Mouse (Mus musculus): ENCODE data around the gene Mrpl33. TPM values are rescaled to one million over a fixed set of nuclear protein-coding genes. Genes with fewer than 3 reads are reported as not detected.

Gene Mrpl33
- polyA plus RNA-seq, 1 experiment, result 31.4 TPM

- DNase-seq (ENCODE audit: low read depth), result no peak
Measured at GRCm38 (mm10) chr5:31636636-31637253, 40.0 kb downstream of the Mrpl33 start.

GRCm38 (mm10) chr5:31640542-31640941 lies 43.8 kb downstream of the Mrpl33 start:
- no peak for DNase-seq (ENCODE audit: low read depth)

GRCm38 (mm10) chr5:31642300-31642699 lies 45.6 kb downstream of the Mrpl33 start:
- DNase-seq (ENCODE audit: low read depth), result no peak

DNA sequence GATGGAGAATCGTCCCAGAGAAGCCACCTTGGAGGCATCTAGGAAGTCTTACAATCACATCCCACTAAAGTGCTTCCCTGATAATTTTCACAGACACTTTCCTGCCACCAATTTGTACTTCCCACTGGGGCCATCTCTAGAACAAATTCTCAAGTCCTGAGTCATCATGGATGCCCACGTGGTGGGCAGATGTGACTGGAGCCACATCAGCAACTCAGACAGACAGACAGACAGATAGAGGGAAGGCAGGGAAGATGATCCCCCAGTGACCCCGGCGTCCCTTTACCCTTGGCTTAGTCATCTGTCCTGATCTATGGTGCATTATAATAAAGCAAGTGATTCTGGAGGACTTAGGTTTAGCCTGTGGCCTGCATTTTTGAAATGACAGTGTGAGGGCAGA lies 47.5 kb downstream of the Mrpl33 start:
- no peak for DNase-seq (ENCODE audit: low read depth)

- DNase-seq (ENCODE audit: low read depth), result no peak
Measured at GRCm38 (mm10) chr5:31644847-31645246, 48.1 kb downstream of the Mrpl33 start.

DNA sequence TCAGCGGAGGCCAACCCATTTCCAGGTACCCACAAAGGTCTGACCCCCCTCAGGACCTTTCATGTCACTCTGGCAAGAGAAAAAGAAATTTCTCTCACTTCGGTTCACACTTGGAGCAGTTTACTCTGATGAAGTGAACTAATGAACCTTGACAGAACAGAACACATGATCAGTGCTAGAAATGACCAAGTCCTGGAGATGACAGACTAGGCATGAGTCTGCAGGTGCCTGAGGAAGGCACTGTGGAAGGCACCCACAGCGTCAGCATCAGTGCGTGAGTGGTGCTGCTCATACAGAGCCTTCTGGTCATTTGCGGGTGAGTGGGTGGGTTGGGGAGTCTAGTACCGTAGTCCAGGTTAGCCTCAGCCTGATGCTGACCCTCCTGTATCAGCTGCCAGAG lies 49.1 kb downstream of the Mrpl33 start:
- no peak for DNase-seq (ENCODE audit: low read depth)

- no peak for DNase-seq (ENCODE audit: low read depth)
Measured at GRCm38 (mm10) chr5:31646574-31646973, 49.8 kb downstream of the Mrpl33 start.

DNA sequence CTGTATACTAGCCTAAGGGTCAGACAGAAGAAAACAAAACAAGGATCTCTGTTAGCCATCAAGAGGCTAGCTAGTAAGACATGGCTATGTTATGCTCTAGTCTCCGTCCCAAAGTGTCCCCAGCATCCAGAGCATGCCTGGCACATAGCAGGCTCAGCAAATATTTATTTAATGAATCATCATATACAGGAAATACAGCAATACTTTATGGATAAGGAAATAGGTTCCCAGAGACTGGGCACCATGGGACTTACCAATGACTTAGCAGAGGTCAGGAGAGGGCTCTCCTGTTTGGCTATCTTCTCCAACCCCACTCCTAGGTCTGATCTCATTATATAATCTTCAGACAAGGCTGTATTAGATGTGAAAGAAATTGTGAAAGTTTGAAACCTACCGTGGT lies 50.6 kb downstream of the Mrpl33 start:
- no peak for DNase-seq (ENCODE audit: low read depth)

DNA sequence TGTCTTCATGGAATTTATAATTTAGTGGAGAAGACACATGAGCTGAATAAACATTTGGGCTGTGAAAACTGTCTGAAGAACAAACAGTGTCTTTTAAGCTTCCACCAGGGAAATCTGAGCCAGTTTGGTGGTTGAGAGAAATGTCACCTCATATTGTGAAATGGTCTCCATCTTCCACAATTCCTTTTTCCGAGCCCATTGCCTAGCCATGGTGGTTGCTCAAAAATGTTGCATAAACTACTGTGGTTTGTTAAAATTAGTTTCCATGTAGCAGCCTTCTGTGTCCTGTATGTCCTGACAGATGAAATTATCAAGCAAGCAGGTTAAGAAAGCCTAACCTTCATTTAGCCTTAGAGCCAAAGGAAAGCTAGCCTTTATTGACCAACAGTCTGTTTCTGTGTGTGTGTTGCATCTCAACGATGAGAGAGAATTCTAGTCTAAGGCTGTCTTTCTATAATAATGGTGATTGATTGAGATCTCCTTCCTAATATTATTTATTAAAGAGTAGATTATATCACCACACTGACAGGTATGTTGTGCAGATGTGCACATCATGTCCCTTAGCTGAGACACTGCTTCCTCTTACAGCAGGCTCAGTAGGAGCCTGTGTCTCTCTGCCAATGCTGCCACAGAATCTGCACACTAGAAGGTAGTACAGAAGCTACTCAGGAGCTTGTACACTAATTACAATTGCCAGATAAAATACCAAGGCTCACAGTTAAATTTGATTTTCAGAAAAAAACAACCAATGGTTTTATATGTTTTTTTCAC lies 54.0 kb downstream of the Mrpl33 start:
- no peak for DNase-seq (ENCODE audit: low read depth)

- peak; percentile 90 for DNase-seq (ENCODE audit: low read depth)
Measured at GRCm38 (mm10) chr5:31655688-31656190, 59.0 kb downstream of the Mrpl33 start.

DNA sequence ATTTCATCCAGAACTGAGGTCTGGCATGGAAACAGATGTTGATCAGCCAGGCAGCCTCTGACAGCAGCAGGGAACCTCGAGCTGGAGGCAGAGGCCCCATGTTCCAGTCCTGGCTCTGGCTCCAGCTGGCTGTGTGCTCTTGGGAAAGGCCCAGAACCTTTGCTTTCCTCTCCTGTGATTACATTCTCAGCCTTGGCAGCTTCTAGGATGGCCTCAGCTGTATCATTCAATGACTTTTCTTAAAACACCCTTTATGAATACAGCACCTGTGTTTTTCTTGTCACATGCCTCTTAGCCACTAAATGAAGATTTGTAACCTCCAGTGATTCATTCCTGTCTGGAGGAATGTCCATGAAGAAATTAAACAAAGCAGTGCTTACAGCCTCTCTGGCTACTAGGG lies 69.4 kb downstream of the Mrpl33 start:
- no peak for DNase-seq (ENCODE audit: low read depth)

- DNase-seq (ENCODE audit: low read depth), result no peak
Measured at GRCm38 (mm10) chr5:31668325-31668968, 71.7 kb downstream of the Mrpl33 start.

- DNase-seq (ENCODE audit: low read depth), result no peak
Measured at GRCm38 (mm10) chr5:31669984-31670383, 73.2 kb downstream of the Mrpl33 start.

DNA sequence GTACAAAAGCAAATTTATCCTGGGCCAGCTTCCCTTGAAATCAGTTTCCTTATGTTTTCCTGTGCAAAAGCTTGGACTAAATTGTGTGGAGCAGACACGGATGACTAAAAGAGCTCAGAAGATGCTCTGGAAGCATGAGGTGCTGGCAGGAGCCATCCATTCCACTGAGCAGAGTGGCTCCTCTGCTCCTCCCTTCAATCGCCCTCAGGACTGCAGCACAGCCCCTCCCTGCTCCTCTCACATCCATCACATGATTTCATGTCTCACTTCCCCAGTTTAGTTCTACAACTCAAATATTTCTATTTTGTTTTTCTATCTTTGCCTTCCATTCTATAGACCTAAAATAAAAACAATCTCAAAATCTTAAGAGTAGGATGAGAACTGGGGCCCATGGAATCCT lies 74.4 kb downstream of the Mrpl33 start:
- DNase-seq (ENCODE audit: low read depth), result no peak

GRCm38 (mm10) chr5:31673431-31673830 lies 76.7 kb downstream of the Mrpl33 start:
- no peak for DNase-seq (ENCODE audit: low read depth)

- no peak for DNase-seq (ENCODE audit: low read depth)
Measured at GRCm38 (mm10) chr5:31678000-31678399, 81.3 kb downstream of the Mrpl33 start.

DNA sequence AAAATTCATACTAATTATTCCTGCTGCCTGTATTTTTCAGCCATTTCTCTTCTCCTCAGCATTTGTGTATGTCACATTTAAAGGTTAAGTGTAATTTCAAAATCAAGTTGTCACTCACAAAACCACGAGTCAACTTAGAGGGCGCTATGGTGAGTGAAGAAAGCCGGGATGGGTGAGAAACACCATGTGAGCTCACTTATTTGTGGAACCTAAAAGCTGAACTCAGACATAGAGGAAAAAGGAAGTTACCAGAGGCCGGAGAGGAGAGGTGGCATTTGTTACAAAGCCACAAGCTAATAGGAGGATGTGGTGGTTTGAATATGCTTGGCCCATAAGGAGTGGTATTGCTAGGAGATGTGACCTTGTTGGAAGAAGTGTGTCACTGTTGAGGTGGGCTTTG lies 83.4 kb downstream of the Mrpl33 start:
- DNase-seq (ENCODE audit: low read depth), result no peak

DNA sequence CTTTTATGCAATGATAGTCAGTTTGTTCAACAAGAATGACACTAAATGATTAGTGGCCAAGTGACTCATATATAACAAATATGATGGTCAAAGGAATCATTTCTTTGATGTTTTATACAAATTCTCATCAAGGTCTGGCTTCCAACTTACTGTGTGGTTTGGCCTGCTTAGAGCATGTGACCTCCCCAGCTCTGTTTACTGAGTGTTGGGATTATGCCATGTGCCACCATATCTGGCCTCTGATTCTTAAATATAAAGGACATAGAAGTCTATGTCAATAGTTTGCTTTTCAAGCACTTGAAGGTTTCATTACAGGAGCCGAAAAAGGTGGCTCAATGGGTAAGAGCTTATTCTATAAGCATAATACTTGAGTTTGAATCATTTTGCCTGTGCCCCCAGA lies 85.6 kb downstream of the Mrpl33 start:
- DNase-seq (ENCODE audit: low read depth), result no peak

- no peak for DNase-seq (ENCODE audit: low read depth)
Measured at GRCm38 (mm10) chr5:31686040-31686439, 89.3 kb downstream of the Mrpl33 start.

- no peak for DNase-seq (ENCODE audit: low read depth)
Measured at GRCm38 (mm10) chr5:31687972-31688371, 91.2 kb downstream of the Mrpl33 start.

- DNase-seq (ENCODE audit: low read depth), result no peak
Measured at GRCm38 (mm10) chr5:31693191-31693590, 96.5 kb downstream of the Mrpl33 start.

GRCm38 (mm10) chr5:31696971-31697643 lies 100.4 kb downstream of the Mrpl33 start, which contains the start of gene Rbks:
Rbks (minus strand) TSS chr5:31697627.
- no peak for DNase-seq (ENCODE audit: low read depth)
